Mouse (Mus musculus) brain, embryonic 18.5 days (tissue): Measurements from ENCODE around the gene Cdrt4.

Source experiments
- DNase-seq: peaks from one replicate; pipeline ENCODE4 v3.0.0-alpha.2; 2012; ENCODE audit warnings: low read depth, low spot score

Gene Cdrt4

GRCm38 (mm10) chr11:62951012-62951411 lies at the start of gene Cdrt4:
Cdrt4 (plus strand) TSS chr11:62951193.
- DNase-seq, result no peak

- DNase-seq, result no peak
These were observed 49.2 kb upstream of the Cdrt4 start for GRCm38 (mm10) chr11:62901699-62902323.

- DNase-seq, result no peak
These were observed 47.0 kb upstream of the Cdrt4 start for GRCm38 (mm10) chr11:62903871-62904495.

- no peak for DNase-seq
These were observed 41.2 kb upstream of the Cdrt4 start for GRCm38 (mm10) chr11:62909720-62910306.

- no peak for DNase-seq
These were observed 39.6 kb upstream of the Cdrt4 start for GRCm38 (mm10) chr11:62911362-62911761.

- no peak for DNase-seq
These were observed 37.9 kb upstream of the Cdrt4 start for GRCm38 (mm10) chr11:62913141-62913540.

GRCm38 (mm10) chr11:62914532-62914931 lies 36.5 kb upstream of the Cdrt4 start:
- no peak for DNase-seq

GRCm38 (mm10) chr11:62915486-62915885 lies 35.5 kb upstream of the Cdrt4 start:
- DNase-seq, result no peak

GRCm38 (mm10) chr11:62916765-62917164 lies 34.2 kb upstream of the Cdrt4 start:
- no peak for DNase-seq

GRCm38 (mm10) chr11:62919946-62920742 lies 30.8 kb upstream of the Cdrt4 start:
- no peak for DNase-seq

- no peak for DNase-seq
These were observed 30.3 kb upstream of the Cdrt4 start for GRCm38 (mm10) chr11:62920743-62921050.

- DNase-seq, result peak; percentile 85
These were observed 29.7 kb upstream of the Cdrt4 start for GRCm38 (mm10) chr11:62921052-62921977.

- DNase-seq, result no peak
These were observed 26.8 kb upstream of the Cdrt4 start for GRCm38 (mm10) chr11:62924091-62924761.

- DNase-seq, result no peak
These were observed 21.2 kb upstream of the Cdrt4 start for GRCm38 (mm10) chr11:62929799-62930198.

- no peak for DNase-seq
These were observed 20.4 kb upstream of the Cdrt4 start for GRCm38 (mm10) chr11:62930574-62930973.

GRCm38 (mm10) chr11:62931141-62931540 lies 19.9 kb upstream of the Cdrt4 start:
- no peak for DNase-seq

GRCm38 (mm10) chr11:62933099-62933498 lies 17.9 kb upstream of the Cdrt4 start:
- no peak for DNase-seq

GRCm38 (mm10) chr11:62934795-62935514 lies 16.0 kb upstream of the Cdrt4 start:
- DNase-seq, result no peak

- DNase-seq, result no peak
These were observed 13.0 kb upstream of the Cdrt4 start for GRCm38 (mm10) chr11:62937986-62938385.

- no peak for DNase-seq
These were observed 12.1 kb upstream of the Cdrt4 start for GRCm38 (mm10) chr11:62938921-62939320.
